Mouse (Mus musculus) common myeloid progenitor, adult 5-6 weeks (primary cell): Measurements from ENCODE around the gene Fam135a. TPM values are rescaled to one million over a fixed set of nuclear protein-coding genes. Genes with fewer than 3 reads are reported as not detected.

Experiments
- ATAC-seq: replicated peaks from 2 replicates; pipeline ENCODE4 v1.8.0; 2016; ENCODE audit warnings: low read depth, mild to moderate bottlenecking, moderate TSS enrichment, inconsistent platforms; ENCODE audit not compliant: poor library complexity, severe bottlenecking
- total RNA-seq: library from RNA; stranded (forward); fragments of 200-1000, 187-1606 nt; gene quantifications from 2 replicates; pipeline ENCODE4 v1.2.3, GENCODE M21; 2017

The Fam135a gene
- total RNA-seq, 1 experiment from 2014 or later = 3.5 TPM

GRCm38 (mm10) chr1:24073386-24074248 is 26.5 kb downstream of the Fam135a start:
- no peak for ATAC-seq

- ATAC-seq = no peak
These were observed 31.3 kb downstream of the Fam135a start for GRCm38 (mm10) chr1:24068830-24069229.

- ATAC-seq = no peak
These were observed 33.4 kb downstream of the Fam135a start for GRCm38 (mm10) chr1:24066706-24067105.

- ATAC-seq = no peak
These were observed 44.4 kb downstream of the Fam135a start for GRCm38 (mm10) chr1:24055706-24056105.

GRCm38 (mm10) chr1:24046730-24047510 is 53.2 kb downstream of the Fam135a start:
- no peak for ATAC-seq

- ATAC-seq = no peak
These were observed 54.5 kb downstream of the Fam135a start for GRCm38 (mm10) chr1:24045627-24046026.

GRCm38 (mm10) chr1:24043007-24043406 is 57.1 kb downstream of the Fam135a start:
- no peak for ATAC-seq

- ATAC-seq = peak; percentile 86
These were observed 66.2 kb downstream of the Fam135a start for GRCm38 (mm10) chr1:24033759-24034423.

GRCm38 (mm10) chr1:24010821-24011220 is 89.3 kb downstream of the Fam135a start:
- no peak for ATAC-seq

- ATAC-seq = no peak
These were observed 90.1 kb downstream of the Fam135a start for GRCm38 (mm10) chr1:24010016-24010415.

- no peak for ATAC-seq
These were observed 92.5 kb downstream of the Fam135a start for GRCm38 (mm10) chr1:24007621-24008020.

GRCm38 (mm10) chr1:24005070-24005804 is 94.9 kb downstream of the Fam135a start, which contains the start of gene Sdhaf4:
Gene Sdhaf4, minus strand, starts transcription at chr1:24005656.
- ATAC-seq = peak; percentile 96

- peak; percentile 24; the same call in 1 of the 2 replicates for ATAC-seq
These were observed 100.8 kb downstream of the Fam135a start for GRCm38 (mm10) chr1:23999318-23999717.

GRCm38 (mm10) chr1:23998866-23999265 is 101.3 kb downstream of the Fam135a start:
- 0 out of 2 replicates have a peak, but pooled peaks have one; percentile 20 for ATAC-seq

- peak; percentile 62; the same call in 1 of the 2 replicates for ATAC-seq
These were observed 101.9 kb downstream of the Fam135a start for GRCm38 (mm10) chr1:23998120-23998810.

- no peak for ATAC-seq
These were observed 102.6 kb downstream of the Fam135a start for GRCm38 (mm10) chr1:23997493-23997892.

GRCm38 (mm10) chr1:23995420-23995819 is 104.7 kb downstream of the Fam135a start:
- no peak for ATAC-seq

GRCm38 (mm10) chr1:23983118-23983517 is 117.0 kb downstream of the Fam135a start:
- ATAC-seq = peak; percentile 93

- no peak for ATAC-seq
These were observed 121.9 kb downstream of the Fam135a start for GRCm38 (mm10) chr1:23978281-23978680.
